Mouse (Mus musculus) CD4-positive, CD25-positive, alpha-beta regulatory T cell, adult 2 months (primary cell): ENCODE measurements around the gene Flvcr2.
A peak's percentile ranks its signal among the peaks of the same experiment; 100 is the strongest.
"Not testable (repeated sequence)": the region's sequence is repeated elsewhere in the genome, so short reads cannot be mapped to it uniquely, and the experiment has no call there.

Experiments used
- DNase-seq: peaks from one replicate; pipeline ENCODE4 v3.0.0-alpha.2; 2012; ENCODE audit warnings: low read depth, low spot score

Flvcr2 gene

DNA sequence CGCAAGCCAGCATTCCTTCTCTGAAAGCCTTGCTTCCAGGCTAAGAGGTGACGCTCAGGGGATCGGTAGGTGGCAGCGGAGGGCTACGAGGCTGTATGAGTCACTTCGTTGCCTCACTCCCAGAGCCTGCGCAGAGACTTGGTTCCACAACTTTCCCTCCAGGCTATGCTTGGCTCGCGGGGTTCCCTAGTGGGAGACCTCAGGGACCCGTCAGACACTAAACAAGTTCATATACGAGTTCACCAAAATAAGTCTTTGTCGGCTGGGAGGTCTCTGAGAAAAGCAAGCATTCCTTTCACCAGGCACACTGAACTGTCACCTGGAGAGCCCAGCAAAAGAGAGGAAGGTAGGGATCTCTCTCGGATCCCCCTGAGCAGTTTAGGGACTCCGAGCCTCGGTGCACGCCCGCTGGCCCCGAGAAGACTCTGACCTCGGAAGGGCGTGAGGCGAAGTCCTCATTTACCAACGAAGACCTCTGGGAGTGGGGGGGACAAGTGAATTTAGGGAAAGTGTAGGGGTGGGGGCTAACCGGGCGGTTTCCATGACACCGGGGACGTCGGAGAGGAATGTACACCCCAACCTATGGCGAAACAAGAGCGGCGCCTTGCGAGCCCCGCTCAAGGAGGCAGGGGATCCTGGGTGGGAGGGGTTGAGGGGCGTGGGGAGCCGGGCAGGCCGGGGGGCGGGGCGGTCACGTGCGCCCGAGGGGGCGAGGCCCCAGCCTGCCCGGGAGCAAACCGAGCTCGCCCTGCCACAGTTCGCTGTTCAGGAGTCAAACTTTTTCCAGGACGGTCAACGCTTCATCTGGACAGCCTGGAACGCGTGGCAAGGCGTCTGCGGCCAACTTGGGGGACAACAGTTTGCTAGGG is at the start of gene Flvcr2:
TSS of gene Flvcr2 (plus strand) at position 713 of the 869 bp plus-strand sequence.
- DNase-seq, result peak; percentile 71

DNA sequence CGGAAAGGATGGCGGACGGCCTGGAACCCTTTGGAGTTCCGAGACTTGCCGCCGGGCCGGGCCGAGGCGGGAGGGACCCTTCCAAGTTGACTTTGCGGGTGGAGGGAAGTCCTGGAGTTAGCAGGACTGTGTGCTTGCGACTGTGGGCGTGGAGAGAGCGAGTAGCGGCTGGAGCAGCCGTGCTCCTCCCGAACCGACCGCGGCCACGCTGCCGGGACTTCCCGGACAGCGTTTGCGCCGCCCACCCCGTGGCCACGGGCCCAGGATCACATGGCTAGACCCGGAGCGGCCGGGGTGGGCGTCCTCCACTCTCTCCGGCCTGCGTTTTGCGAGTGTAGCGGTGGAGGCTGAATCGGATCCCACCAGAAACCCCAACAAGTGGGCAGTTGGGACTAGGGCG is 48.2 kb upstream of the Flvcr2 start:
- DNase-seq, result not testable (repeated sequence)

DNA sequence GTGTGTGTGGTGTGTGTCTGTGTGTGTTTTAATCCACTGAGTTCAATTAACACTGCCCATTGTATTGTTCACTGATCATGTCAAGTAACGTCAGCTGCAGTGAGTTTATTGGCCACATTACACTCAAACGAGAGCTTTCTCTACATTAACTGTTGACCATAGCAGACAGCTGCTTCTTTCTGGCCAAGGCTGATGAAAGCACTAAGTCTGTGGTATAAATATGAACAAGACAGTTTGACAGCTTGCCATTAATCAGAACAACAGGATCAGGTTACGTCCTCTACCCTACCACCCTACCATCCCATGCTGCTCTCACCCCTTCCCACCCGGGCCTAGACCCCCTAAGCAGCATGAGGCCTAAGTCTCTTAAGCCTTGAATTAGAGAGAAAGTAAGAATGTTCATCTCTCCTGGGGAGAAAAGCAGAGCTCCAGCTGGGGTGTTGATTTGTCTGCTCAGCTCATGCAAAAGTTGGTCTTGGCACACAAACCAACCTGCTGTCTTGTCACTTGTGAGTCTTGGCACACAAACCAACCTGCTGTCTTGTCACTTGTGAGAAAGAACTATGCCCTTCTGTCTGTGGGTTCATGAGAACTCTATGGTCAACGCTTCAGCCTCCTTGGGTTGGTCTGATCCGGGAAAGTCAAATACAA is 46.0 kb upstream of the Flvcr2 start:
- no peak for DNase-seq

DNA sequence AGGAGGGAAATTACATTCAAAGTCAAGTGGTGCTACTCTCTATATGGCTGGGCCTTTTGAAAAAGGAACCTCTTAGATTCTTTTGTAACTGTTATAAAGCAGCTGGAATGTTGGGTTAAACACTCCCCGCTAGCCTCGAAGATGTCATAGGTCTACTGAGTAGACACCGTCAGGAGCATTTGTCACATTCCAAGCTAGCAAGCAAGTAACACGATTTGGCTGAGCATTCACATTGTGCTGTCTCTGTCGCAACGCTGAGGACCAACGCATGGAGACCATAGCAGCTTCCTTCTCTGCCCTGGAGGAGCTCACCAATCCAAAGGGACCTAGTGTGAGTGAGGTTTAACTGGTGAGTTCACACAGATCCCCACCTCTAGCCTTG is 45.5 kb upstream of the Flvcr2 start:
- no peak for DNase-seq

DNA sequence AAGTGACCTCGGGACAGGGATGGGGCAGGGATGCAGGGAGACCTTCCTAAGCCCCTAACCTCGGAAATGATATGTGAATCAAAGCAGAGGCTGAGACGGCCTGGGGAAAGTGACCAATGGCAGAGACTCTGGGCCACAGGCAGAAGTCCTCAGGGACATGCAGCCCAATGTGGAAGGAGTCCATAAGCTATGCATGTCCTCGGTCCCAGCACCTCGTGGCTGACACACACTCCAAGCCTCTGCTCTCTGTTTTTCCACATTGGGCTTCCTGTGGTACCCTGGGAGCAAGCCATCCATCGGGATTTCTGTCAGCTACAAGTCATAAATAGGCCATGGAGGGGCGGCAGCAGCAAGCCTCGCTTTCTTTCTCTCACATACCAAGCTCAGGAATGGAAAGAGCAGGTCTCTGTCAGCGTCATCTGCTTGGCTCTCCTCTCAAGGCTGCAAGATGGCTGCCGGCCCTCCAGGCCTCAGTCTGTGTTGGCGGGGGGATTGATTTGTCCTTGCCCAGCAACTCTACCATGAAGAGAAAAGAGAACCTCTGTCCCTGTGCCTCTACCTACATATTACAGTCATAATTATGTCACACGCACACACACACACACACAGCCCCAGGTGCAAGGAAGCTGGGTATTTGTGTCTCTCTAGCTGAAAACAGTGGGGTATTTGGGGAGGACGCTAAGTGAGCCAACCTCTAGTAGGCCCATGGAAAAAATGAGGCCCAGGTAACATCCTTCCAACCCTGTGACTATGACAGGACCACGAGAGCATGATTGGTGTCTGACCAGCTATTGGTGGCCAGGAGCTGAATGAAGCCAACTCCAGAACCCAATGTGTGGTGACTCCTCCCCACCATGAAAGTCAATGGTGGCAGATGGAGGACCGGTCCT is 43.9 kb upstream of the Flvcr2 start:
- no peak for DNase-seq

DNA sequence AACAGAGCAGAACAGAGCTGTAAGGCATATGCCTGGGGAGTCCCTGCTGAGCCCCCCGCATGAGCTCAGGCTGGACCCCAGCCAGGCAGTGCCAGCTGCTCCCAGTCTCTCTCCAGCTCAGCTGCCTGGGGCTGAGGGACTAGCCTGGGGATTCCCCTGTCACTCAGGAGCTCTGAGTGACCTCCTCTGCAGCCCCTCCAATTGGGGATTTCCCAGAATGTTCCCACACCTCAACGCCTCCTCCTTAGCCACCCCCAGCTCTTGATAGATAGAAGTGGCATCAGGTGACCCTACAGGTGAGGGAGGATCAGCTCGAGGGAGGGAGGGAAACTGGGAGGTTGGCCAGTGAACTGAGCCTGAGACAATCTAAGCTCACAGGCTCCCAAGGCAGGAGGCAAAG is 42.8 kb upstream of the Flvcr2 start:
- peak; percentile 61 for DNase-seq

DNA sequence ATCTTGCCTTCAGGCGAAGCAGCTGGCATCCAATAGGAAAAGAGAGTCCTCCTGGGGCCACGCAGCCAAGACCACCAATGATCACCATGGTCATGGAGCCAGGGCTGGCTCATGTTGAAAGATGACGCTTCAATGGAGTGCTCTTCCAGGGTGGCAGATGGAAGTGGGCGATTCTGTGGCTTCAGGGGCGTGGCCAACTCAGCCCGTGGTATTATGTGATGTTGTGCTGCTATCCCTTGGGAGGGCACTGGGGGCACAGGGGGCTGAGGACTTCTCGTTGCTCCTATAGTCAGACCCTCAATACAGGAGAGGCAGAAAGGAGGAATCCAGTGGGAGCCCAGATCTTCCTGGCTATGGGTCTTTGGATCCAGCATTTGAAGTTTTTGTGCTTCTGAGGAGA is 41.8 kb upstream of the Flvcr2 start:
- peak; percentile 65 for DNase-seq

DNA sequence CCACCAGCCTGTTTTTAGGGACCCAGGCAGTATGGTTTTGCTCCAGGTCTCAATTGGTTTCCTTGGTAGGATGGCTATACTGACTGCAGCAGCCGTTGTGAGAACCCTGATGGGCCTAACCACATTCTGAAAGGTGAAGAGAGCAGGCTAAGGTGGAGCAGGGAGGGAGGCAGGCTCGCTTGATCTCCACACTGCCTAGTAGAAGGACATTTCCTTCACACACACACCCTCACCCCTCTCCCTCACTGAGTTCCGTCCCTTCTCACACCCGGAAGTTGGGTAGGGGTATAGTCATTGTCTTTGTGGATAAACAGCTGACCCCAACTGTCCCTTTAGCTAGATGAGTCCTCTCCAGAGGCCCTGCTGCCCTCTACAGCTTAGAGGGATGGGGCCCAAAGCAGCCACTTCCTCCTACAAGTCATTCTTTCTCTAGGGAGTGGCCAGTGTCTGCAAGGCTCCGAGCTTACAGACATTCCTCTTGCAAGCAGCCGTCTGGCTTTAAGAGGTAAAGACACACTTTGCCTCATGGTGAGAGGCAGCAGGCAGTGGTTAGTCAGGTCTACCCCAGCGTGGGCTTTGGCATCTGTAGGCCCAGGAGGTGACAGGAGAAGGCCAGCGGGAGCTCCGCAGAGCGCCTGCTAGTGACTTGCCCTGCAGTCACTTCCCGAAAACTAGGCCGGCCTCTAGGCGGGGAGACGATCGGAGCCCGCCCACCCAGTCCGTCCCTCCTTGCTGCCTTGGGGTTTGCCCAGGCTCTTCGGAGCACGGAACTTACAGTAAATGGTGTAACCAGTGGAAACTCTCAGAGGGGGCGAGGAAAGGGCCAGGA is 41.1 kb upstream of the Flvcr2 start:
- DNase-seq, result peak; percentile 88

DNA sequence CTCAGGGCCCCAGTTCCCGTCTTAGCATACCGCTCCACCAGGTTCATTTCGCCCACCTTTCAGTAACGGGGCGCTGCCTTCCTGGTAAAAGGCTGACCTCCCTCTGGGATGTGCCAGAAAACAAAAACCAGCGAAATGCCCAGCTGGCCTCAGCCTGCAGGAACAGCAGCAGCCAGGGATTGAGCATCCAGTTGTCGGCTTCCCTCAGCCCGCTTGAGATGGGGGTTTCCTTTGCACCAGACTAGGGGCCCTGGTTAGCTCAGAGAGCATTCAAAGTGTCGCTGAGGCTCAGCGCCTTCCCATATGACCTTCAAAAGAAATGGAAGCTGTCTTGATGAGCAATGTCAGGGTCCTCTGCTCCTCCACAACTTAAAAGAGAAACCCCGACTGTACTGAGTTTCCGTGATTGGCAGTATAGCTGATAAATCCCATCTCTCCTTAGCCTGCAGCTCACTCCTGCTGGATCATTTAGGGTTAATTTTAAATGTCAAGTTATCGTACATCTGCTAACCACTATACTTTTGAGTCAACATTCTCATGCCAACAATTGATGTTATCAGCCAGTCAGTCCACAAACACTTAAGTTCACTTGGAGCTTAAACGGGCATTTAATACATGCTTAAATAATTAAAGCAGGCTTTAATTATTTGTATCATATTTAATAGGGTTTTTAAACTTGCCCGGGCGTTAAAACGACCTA is 40.4 kb upstream of the Flvcr2 start:
- DNase-seq, result peak; percentile 56

DNA sequence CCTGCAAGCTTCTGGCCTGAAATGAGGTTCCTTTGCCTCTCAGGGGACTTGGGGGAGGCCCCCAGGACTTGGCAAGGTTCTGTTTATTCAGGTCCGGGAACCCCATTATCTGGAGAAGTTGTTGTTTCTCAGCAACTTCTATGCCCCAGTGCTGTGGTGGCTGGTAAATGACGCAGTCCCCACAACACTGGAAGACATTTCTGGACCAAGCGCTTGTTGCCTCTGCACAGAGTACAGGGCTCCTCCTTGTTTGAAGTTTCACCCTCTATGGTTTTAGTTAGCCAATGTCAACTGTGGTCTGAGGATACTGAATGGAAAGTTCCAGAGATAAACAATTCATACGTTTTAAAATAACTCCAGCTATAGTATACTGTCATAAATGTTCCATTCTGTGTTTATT is 39.4 kb upstream of the Flvcr2 start:
- DNase-seq, result no peak

DNA sequence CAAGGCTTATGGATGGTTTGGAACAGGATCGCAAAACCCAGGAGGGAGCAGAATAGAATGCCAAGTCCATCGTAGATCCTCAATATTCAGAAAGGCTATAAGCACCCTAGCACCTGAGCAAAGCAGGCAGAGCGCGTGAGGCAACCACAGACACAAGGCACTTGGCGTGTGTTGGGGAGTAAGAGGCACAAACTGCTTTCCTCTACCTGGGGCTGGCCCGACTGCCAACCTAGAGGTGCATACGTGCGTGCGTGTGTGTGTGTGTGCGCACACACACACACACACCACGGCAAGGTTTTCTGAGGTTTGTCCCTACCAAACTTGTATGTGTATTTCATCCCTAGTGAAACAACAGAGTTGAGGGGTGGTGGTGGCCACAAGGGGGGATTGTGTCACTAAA is 38.9 kb upstream of the Flvcr2 start:
- no peak for DNase-seq

DNA sequence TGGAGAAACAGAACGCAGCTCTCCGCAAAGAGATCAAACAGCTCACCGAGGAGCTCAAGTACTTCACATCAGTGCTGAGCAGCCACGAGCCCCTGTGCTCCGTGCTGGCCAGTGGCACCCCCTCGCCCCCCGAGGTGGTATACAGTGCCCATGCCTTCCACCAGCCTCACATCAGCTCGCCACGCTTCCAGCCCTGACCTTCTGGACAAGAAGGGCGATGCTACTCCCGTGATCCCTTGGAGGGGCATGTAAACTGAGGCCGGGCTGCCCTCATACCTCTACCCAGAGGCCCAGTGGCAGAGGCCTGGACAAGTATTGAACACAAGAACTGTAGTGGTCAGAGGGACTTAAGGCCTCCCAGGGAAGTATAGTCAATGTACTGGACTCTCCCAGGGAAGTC is 37.8 kb upstream of the Flvcr2 start:
- no peak for DNase-seq

DNA sequence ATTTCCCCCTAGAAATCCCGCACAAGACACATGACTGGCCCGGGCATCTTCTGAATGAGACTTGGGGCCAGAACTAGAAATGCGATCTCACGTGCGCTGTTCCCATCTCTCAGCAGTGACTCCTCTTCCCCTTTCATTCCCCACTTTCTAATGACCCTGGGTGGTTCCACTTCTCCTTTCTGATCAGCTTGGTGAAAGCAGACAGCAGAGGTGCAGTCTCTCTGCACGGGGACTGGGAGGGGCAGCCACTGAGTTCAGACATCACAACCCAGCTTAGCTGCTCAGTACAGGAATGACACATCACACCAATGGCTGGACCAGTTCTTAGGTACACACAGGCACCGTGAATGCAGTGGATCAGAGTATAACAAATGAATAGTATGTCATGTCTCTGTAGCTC is 35.6 kb upstream of the Flvcr2 start:
- DNase-seq, result no peak

DNA sequence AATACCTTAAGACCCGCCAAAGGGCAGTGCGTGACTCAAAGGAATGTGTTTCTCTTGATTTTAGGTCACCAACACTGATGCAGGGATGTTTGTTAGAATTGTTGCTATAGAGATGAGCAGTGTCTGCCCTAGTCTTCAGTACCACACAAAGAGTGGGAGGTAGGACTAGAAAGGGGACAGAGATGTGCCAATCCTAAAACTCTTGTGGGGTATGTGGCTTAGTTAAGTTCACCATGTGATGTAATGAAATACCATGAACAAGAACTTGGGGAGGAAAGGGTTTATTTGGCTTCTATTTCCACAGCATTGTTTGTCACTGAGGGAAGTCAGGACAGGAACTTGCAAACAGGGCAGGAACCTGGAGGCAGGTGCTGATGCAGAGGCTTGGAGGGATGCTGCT is 33.8 kb upstream of the Flvcr2 start:
- DNase-seq, result peak; percentile 29

DNA sequence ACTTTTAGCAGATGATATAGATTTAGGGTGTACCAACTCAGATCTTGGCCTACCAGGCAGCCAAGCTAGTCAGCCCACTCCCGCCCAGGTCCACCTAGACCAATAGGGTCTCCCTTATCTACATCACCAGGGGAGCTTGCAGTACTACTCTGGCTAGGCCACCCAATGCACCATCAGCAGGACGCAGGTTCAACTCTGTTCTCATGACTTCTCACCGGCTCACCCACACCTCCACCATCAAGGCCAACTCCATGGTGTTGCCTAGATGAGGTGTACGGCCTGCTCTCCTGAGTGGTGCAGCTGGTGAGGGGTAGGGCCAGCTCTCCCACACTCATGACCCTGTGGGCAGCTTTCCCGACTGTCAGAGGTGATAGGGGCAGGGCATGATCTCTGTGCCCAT is 32.2 kb upstream of the Flvcr2 start:
- DNase-seq, result no peak

DNA sequence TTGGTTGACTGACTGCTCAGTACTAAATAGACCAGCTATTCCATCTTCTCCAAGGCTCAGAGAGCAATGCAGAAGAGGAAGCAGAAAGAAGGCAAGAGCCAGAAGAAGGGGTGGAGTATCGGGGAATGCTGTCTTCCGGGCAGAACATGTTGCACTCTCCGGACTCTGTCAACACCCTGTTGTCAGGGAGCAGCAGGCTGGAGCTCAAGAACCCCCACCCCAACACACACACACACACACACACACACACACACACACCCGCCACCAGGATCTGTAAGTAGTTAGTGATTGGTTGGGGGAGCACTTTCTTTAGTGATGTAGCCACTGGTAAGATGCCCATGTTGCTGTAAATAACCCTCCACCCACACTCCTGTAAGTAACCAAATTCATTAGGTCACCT is 21.0 kb upstream of the Flvcr2 start:
- DNase-seq, result no peak

DNA sequence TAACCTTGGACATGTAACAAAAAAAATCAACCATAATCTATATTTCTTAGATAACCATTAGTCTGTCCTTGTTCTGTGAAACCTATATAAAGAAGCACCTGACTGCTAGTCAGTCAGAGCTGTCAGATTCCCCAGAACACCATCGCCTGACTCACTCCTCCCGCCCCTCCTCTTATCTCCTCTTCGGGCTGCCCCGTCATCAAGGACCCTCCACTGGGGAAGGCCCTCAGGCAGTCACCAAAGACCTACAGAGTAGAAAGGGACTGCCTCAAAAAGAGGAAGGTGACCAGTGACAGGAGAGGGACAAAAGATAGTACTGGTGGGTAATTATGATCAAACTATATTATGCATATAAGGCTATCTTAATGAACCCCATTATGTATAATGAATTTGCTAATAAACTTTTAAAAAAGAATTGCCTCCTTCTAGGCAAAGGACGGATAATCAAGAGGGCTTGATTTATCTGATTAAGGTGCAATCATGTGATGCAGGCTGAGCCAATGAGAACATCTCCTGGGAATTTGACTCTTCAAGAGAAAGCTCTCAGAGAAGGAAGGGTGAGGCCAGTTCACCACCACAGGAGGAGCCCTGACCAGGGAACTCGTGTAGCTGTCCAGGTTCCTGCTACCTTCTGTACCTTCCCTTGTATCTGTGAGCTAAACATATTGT is 19.5 kb upstream of the Flvcr2 start:
- DNase-seq, result no peak

DNA sequence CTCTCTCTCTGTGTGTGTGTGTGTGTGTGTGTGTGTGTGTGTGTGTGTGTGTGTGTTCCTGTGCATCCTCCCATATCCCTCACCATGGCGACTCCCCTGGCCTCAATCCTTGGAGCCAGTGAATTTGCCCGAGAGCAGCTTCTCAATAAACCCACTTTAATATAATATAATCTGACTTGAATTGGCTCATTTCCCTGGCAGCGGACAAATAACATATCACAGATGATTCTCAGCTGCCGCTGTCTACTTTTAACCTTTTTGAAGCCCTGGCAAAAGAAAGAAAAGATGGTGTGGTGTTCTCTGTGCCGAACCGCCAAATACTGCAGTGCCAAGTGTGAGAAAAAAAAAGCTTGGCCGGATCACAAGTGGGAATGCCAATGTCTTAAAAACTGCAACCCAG is 18.2 kb upstream of the Flvcr2 start:
- no peak for DNase-seq

DNA sequence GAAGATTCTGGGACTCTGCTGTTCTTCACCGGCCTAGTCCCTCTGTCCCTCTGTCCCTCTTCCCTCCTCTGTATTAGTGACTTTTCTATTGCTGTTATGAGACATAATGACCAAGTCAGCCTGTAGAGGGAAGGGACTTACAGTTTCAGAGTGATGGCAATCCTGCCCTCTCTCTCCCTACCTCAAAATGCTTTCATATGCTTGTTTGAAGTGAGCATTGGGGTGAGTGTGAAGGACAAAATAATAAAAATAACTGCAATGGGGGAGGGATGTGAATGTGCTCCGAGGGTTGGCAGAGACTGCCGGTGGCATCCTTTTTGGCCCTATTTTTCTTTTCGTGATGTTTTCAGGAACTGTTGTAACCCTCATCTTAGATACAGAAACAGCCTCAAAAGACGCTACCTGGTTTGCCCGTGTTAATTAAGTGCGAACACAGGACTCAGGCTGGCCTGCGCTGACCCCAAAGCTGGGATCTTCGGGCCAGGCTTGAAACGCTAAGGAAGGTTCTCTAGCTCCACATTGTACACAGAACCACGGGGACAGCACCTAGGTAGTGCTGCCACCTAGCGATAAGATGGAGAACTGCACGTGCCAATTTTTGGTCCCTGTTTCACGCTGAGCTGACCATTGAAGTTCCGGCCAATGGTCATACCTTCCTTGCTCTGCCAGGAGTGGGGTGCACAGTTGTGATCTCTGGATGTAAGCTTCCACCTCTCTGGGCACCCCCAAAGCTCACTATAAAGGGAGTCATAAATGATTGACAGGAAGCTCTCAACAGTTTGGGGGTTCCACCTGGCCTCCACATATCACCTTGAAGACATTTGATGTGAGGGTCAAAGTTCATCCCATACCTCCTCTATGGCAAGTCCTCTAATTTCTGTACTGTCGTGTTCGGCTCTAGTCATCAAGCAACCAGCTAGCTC is 17.1 kb upstream of the Flvcr2 start:
- peak; percentile 75 for DNase-seq
